Mouse (Mus musculus) left cerebral cortex, adult 8-10 months (tissue): ENCODE data around the gene Peli2. TPM values are rescaled to one million over a fixed set of nuclear protein-coding genes. Genes with fewer than 3 reads are reported as not detected.

Experiments used
- DNase-seq, 2 experiments: peaks; one replicate each; pipeline ENCODE4 v3.0.0; 2022; ENCODE audit warnings: low spot score in 2 of 2
- total RNA-seq, 4 experiments: library from RNA; stranded (reverse); gene quantifications; 2 replicates each; pipeline ENCODE4 v1.2.4; 2022

Gene Peli2
- total RNA-seq, 4 experiments from 2014 or later: 21.6 to 33.7 (median 30.5) TPM

DNA sequence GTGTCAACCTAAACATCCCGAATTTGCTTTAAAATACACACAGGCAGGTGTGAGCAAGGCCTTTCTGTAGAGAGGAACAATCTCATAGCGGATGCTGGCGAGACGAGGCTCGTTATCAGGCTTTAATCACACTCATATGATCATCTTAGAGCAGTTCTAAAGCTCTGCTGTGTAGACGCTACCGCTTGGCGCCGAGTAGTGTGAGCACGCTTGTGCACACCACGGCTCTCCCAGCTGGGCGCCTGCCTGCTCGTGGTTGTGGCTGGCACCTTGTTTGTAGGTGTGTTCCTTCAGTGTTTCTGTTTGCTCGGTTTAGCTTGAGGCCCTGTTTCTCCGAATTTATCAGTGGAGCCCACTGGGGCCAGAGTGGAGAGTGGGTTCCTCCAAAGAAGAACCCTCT, 93.0 kb downstream of the Peli2 start:
- no peak for DNase-seq

GRCm38 (mm10) chr14:48222051-48222450, 101.4 kb downstream of the Peli2 start:
- DNase-seq: no peak

- no peak for DNase-seq
Observed at GRCm38 (mm10) chr14:48222684-48223083, 102.1 kb downstream of the Peli2 start.

DNA sequence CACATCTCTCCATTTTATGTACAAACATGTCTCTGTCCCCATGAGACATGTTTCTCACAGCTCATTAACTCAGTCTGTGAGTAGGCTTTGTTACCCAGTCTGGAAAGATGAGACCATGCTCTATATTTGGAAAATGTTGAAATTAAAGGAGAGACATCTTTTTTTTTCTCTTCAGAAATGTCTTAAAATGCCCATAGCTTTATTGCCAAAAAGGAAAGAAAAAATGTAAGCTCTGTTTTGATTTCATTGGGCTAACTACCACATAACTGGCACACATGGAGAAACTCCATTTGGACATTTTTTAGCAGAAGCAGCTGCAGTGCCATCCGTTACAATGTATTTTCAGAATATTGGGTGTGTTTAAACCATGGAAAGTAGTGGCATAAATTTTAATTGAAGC, 103.6 kb downstream of the Peli2 start:
- DNase-seq: no peak

- no peak for DNase-seq
Observed at GRCm38 (mm10) chr14:48224861-48225300, 104.3 kb downstream of the Peli2 start.

GRCm38 (mm10) chr14:48225810-48226446, 105.3 kb downstream of the Peli2 start:
- DNase-seq: no peak

DNA sequence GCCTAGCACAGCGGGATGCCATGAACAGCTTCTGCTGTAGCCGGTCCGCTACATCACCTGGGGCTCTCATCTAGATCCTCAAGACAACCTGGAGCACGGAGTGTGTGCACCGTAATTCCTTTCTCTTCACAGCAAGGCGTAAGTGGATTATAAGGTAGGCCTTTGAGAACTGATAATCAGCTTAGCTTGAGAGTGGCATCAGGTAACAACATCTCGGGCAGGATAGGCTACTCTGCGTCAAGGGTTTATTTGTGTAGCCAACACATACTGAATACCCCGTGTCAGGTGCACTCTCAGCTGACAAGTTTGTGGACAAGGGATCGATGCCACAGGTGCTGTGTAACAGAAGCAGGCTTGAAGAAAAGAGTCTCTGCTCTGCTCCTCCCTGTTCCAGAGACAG, 106.1 kb downstream of the Peli2 start:
- no peak for DNase-seq

DNA sequence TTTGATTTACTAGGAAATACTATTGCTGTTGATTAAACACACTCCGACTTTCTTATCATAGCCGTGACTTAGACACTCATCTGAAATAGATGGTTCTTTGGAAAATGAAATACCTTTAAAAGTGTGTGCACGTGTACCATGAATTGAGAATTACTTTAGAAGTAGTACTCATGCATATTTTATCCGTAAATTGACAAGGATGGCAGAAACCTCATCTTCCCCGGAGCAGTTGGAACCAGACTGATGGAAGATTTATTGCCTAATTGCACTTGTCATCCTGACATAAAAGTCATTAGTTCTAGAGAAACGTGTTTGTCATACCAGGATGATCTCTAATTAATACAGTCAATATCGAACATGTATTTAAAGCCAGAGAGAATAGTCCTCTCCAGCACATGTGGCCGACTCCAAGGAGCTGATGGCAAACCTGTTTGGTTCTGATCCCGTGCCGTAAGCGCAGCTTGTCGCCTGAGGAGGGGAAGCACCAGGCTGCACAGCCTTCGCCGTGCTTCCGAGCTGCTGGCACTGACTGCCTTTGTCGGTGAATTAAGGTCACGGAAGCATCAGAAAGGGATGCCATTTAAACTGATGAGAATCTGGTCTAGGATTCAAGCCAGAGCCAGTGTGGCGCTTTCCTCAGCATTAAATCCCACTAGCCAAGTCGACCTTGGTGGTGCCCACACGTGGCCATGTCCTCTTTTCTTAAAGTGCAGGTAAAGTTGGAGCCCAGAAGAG, 114.3 kb downstream of the Peli2 start:
- no peak for DNase-seq

DNA sequence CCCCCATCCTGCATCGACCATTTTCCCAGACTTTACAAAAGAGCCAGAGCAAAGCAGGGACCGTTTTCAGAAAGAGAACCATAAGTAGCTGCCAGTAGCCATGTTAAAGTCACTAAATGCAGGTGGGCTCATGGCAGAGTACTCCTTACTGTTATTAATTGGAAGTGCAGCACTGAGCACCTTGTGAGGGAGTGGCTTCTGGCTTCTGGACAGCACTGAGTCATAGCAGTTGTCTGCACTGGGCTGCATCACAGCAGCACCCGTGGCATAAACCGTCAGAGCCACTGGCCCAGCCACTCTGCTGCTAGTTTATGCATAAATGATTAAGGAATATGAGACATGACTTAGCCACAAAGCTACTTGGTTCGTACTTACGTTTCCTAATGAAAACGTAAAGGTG, 120.7 kb downstream of the Peli2 start:
- DNase-seq: no peak

DNA sequence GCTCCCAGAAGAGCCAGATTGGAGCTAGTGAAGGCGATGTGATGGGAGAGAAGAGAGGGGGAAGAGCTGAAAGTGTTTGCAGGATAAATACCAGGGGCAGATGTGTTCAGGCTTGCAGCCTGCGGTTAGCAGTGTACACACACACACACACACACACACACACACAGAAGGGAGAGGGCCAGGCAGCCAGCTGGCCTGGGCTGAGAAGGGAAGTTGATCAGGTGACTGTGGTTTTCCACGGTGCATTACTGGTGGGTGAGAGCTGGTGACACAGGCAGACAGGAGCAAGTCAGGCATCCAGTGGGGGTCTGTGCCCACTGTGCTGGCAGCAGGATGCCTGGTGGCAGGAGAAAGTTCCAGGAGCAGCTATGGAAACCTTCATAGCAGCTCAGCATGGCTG, 125.6 kb downstream of the Peli2 start:
- no peak for DNase-seq

DNA sequence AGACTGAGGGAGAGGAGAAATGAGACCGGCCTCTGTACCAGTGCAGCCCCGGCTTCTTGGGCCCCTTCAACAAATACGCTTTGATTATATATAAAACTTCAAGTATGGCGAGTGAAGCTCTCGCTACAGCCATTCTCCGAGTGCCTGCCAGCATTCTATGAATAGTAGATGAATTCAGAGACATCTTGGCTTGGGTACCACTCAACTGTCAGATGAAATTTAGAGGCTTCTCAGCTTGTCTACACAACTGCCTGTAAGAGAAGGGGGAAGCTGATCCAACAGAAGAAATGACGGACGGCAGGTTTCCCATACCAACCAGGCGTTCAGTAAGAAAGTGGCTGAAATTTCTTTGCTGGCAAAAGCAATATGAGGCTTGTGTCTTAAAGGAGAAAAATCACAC, 126.3 kb downstream of the Peli2 start:
- DNase-seq: no peak

DNA sequence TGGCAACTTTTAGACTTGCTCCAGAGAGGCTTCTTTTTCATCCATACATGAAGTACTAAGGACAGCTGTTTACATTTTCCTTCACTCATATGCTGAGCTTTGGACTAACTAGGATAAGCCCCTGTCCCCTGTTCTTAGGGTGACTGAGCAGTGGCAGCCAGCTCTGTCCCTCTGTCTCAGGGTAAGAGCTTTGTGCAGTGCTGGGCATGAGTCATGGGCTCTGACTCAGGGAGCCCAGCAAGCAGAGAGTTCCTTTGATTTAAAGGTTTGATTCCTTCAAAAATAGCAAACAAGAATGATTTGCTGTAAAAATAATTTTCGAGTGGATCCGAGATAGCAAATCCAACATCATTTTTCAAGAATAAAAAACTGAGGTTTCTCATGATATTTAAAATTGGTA, 128.8 kb downstream of the Peli2 start:
- DNase-seq: no peak

DNA sequence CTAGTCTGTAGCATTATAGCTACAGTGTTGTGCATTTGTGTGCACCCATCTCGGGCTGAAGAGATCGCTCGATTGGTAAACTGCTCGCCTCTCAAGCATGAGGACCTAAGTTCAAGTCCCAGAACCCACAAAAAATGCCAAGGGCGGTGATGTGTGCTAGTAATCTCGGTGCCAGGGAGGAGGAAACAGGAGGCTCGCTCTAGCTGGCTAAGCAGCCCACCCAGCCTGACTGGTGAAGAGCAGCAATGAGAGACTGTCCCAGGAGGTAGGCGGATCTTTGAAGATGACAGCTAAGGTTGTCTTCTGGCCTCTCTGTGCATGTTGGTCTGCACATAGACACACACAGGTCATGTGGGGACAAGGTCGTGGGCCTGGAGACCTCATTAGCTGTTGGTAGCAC, 129.3 kb downstream of the Peli2 start:
- no peak for DNase-seq

- DNase-seq: no peak
Observed at GRCm38 (mm10) chr14:48251381-48251979, 130.9 kb downstream of the Peli2 start.

DNA sequence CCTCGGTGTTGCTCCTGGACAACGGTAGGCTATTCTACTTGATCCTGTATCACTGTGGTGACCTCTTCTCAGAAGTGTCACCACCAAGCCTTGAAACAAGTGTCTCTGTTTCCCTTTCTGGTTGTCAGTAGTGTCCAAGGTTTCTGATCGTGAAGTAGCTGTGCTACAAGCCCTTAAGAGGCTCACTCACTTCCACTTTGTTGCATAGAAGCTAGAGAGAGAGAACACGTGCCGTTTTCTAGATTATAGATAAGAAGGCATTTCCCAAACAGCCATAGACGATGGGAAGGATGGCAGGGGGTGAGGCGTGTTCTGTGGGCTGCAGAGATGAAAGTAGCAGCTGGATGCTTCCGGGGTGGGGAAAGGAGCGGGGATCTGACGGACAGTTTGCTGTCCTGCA, 132.6 kb downstream of the Peli2 start:
- no peak for DNase-seq

DNA sequence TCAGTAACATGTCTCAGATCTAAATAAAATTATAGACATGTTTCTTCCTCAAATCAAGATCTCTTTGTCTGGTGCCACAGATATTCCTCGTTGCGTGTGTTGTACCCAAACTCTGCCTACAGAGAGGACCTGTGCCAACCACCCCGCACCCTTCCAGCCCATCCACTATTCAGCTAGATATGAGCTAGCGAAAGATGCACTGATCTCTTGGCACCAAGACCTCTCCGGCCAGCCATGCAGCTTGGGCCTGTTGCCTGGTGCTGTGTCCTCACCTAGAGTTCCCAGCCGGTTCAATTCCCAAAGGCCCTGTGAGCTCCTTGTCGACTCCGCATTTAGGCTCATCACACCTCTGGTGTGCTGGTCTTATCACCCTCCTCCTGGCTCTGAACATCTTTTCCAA, 134.1 kb downstream of the Peli2 start:
- no peak for DNase-seq

GRCm38 (mm10) chr14:48255290-48255689, 134.7 kb downstream of the Peli2 start:
- no peak for DNase-seq

DNA sequence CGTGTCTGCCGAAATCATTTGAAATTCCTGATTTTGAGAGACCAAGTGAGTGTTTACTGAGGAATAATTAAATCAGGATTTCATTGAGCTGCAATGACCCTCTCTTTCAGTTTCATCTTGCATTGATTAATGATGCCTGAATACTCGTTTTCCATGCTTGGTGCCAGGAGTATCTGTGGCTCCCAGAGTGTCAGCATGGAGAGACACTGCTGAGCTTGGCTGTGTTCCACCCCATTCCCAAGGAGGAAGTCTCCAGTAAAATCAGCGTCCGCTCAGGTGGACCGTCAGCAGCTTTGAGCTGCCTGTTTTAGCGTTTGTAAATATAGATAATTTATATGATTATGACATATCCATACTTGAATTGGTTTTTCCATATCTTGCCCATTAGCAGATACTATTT, 137.1 kb downstream of the Peli2 start:
- DNase-seq: no peak

- DNase-seq: no peak
Observed at GRCm38 (mm10) chr14:48258696-48259366, 138.2 kb downstream of the Peli2 start.

GRCm38 (mm10) chr14:48263146-48263545, 142.5 kb downstream of the Peli2 start:
- DNase-seq: no peak

DNA sequence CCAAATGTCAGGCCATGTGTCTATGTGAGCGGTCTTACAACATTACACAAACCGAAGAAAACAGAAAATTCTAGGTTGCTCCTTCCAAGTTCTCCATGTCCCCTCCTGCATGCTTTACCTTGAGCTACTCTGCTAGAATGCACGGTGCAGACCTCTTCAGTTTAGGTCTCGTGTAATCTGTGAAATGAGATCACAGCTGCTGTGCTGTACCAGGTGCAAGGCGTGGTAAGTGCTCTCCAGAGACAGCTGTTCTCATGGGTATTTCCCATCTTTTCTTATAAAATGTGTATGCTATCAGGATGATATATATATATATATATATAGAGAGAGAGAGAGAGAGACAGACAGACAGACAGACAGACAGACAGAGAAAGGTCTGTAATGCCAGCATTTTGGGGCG, 146.1 kb downstream of the Peli2 start:
- no peak for DNase-seq

GRCm38 (mm10) chr14:48278291-48278690, 157.7 kb downstream of the Peli2 start:
- no peak for DNase-seq
